Mouse (Mus musculus) adrenal gland, adult (tissue): Measurements from ENCODE around the gene Pold1.

Experiments
- DNase-seq, 2 experiments: peaks; one replicate each; pipeline ENCODE4 v3.0.0; 2022 to 2023; ENCODE audit warnings: low spot score in 1 of 2; ENCODE audit not compliant: inconsistent age in 2 of 2

Pold1 gene

DNA sequence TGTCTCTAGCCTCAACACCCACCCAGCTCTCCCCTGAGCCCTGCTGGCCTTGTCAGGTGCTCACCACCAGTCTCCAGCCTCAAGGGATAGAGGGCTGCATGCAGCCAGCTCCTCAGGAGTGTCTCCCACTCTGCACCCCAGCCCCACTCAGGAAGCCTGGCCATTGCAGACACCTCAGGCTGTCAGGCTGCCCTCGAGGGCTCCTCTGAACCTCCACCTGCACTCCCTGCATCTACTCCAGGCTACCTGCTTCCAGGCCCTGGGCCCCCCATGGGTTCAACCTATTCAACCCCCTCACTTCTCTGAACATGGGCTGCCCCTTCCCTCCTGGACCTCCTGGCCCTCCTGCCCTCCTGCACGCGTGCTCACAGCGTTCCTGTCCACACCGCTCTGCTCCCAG is 57.3 kb downstream of the Pold1 start:
- DNase-seq: no peak

GRCm38 (mm10) chr7:44490281-44490680 is 58.4 kb downstream of the Pold1 start:
- DNase-seq: peak in 1 of 2 experiments; percentile 4

DNA sequence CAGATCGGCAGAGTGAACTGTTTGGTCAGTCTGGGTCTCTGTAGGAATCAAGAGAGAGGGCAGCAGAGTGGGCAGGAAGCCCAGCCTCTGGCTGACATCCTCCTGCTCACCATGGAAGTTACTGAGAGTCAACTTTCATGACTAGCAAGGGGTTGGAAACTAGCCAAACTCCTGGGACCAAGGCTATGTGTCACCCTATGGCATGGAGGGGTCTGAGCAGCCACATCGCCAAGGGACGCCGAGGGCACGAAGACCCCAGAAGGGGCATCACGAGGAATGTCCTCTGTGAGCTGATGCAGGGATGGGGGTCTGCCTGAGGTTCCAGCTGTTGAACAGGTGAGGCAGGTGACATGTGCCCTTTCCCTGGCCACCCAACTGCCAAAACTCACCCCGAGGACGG is 60.1 kb downstream of the Pold1 start:
- DNase-seq: peak in 1 of 2 experiments; percentile 7

GRCm38 (mm10) chr7:44487936-44488335 is 60.7 kb downstream of the Pold1 start:
- peak in 1 of 2 experiments; percentile 1 for DNase-seq

DNA sequence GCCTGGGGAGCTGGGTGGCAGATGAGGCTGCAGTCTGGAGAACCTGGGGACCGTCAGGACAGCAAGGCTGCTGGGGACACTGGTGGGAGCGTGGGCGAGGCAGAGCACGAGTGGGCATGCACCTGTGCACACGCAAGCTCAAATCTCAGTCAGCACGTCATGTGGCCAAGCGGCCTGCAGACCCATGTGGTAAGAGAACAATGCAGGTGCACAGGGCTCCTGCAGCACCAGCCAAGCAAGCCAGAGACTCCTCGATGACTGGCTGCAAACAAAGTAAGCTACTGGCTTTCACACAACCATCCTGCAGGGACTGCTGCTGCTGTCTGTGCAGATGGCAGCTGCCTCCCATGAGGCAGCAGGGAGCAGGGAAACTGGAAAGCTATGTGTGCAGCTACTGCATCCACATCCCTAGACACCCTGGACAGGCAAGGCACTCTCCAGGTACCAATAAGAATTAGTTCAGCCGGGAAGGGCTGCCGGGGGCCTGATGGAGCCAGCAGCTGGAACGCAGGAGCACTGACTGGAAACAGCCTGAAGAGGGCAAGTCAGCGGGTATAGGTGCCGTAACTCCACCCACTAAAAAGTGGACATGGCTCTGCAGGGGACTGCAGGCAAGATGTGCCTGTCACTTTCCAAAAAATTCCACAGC is 61.6 kb downstream of the Pold1 start:
- peak in 1 of 2 experiments; percentile 2 for DNase-seq

DNA sequence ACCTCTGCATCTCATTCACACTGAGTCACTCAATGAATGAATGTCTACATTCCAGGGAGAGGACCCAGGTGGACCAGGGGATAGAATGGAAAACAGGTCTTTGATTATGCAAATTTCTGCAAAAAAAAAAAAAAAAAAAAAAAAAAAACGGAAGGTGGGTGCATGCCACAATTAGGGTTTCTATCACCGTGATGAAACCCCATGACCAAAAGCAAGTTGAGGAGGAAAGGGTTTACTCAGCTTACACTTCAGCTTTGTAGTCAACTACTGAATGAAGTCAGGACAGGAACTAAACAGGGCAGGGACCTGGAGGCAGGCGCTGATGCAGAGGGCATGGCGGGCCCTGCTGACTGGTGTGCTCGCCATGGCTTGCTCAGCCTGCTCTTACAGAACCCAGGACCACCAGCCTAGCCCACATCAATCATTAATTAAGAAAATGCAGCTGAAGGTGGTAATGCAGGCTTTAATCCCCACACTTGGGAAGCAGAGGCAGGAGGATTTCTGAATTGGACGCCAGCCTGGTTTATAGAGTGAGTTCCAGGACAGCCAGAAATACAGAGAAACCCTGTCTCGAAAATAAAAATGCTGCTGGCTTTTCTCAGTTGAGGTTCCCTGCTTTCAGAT is 63.0 kb downstream of the Pold1 start:
- no peak for DNase-seq

GRCm38 (mm10) chr7:44484841-44485571 is 63.6 kb downstream of the Pold1 start:
- DNase-seq: peak; percentile 63 to 89

DNA sequence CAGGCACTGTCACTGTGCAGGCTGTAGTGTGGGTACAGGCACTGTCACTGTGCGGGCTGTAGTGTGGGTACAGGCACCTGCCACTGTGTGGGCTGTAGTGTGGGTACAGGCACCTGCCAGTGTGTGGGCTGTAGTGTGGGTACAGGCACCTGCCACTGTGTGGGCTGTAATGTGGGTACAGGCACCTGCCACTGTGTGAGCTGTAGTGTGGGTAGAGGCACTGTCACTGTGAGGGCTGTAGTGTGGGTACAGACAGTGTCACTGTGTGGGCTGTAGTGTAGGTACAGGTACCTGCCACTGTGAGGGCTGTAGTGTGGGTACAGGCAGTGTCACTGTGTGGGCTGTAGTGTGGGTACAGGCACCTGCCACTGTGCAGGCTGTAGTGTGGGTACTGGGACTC is 64.5 kb downstream of the Pold1 start:
- peak in 1 of 2 experiments; percentile 1 for DNase-seq

DNA sequence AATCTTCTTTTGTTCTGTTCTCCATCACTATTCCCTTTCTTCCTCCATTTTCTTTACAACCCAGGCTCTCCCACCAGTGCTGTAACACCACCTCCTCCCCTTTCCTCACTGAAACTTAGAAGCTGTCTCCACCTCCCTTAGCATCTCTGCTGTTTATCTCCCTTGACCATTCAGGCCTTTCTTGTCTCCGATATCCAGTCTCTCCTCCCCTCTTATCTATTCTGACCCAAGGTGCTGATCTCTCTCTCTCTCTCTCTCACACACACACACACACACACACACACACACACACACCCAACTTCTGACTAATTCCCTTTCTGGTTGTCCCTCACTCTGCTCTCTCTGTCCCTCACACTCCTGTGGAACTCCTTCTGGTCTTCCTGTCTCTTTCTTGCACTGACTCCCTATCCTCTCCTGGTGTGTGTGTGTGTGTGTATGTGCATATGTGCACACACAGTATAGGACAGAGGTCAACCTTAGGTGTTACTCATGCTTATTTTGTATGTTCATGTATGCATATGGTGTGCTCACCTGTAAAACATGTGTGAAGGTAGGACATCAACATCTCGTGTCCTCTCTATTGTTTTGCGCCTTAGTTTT is 65.7 kb downstream of the Pold1 start:
- DNase-seq: no peak
